Mouse (Mus musculus) telencephalon, adult 2 months (tissue): ENCODE data around the gene Sec1.

Experiments used
- DNase-seq: peaks from one replicate; pipeline ENCODE4 v3.0.0-alpha.2; 2011; ENCODE audit warnings: low read depth, low spot score

The Sec1 gene

GRCm38 (mm10) chr7:45717918-45718297 is 23.7 kb upstream of the Sec1 start, which contains the start of gene Sphk2:
Gene Sphk2 (minus strand): TSS chr7:45718002.
- peak; percentile 98 for DNase-seq

- no peak for DNase-seq
Observed at GRCm38 (mm10) chr7:45716952-45717917, 23.0 kb upstream of the Sec1 start.

- DNase-seq: no peak
Observed at GRCm38 (mm10) chr7:45716460-45716857, 22.3 kb upstream of the Sec1 start.

- no peak for DNase-seq
Observed at GRCm38 (mm10) chr7:45715741-45716459, 21.7 kb upstream of the Sec1 start.

GRCm38 (mm10) chr7:45715090-45715708 is 21.0 kb upstream of the Sec1 start, which contains the start of gene Rpl18:
Gene Rpl18 (plus strand): TSS chr7:45715457.
- peak; percentile 97 for DNase-seq

GRCm38 (mm10) chr7:45714630-45715089 is 20.5 kb upstream of the Sec1 start:
- DNase-seq: no peak

- DNase-seq: no peak
Observed at GRCm38 (mm10) chr7:45713881-45714520, 19.8 kb upstream of the Sec1 start.

GRCm38 (mm10) chr7:45713396-45713795 is 19.2 kb upstream of the Sec1 start:
- DNase-seq: no peak

GRCm38 (mm10) chr7:45712022-45712757 is 18.0 kb upstream of the Sec1 start:
- no peak for DNase-seq

- DNase-seq: no peak
Observed at GRCm38 (mm10) chr7:45711316-45712021, 17.3 kb upstream of the Sec1 start.

GRCm38 (mm10) chr7:45710477-45711191 is 16.4 kb upstream of the Sec1 start:
- DNase-seq: no peak

GRCm38 (mm10) chr7:45709677-45710355 is 15.6 kb upstream of the Sec1 start:
- DNase-seq: no peak

GRCm38 (mm10) chr7:45709036-45709435 is 14.8 kb upstream of the Sec1 start:
- no peak for DNase-seq

GRCm38 (mm10) chr7:45708221-45708761 is 14.1 kb upstream of the Sec1 start:
- no peak for DNase-seq

GRCm38 (mm10) chr7:45707375-45707967 is 13.3 kb upstream of the Sec1 start:
- peak; percentile 84 for DNase-seq

GRCm38 (mm10) chr7:45706721-45707241 is 12.6 kb upstream of the Sec1 start:
- no peak for DNase-seq

GRCm38 (mm10) chr7:45705873-45706281 is 11.7 kb upstream of the Sec1 start:
- no peak for DNase-seq

GRCm38 (mm10) chr7:45705443-45705864 is 11.3 kb upstream of the Sec1 start:
- no peak for DNase-seq
